Mouse (Mus musculus): Measurements from ENCODE around the gene Pdcd2. TPM values are rescaled to one million over a fixed set of nuclear protein-coding genes. Genes with fewer than 3 reads are reported as not detected.
"Not testable (repeated sequence)": the region's sequence is repeated elsewhere in the genome, so short reads cannot be mapped to it uniquely, and the experiment has no call there.

The Pdcd2 gene
- 10 to 100 TPM; 13.1 to 14.4 TPM for total RNA-seq (2021)
- long read RNA-seq, experiment 1, transcript Pdcd2-201 (6 exons, 1,120 nt), result major isoform, 5 of 8 reads
- long read RNA-seq, experiment 1, partial matches to known transcripts, result 1 of 8 reads
- long read RNA-seq, experiment 1, other reads (novel, unspliced or antisense), result 2 of 8 reads
- long read RNA-seq, experiment 2, transcript Pdcd2-201 (6 exons, 1,120 nt), result major isoform, 7 of 12 reads
- long read RNA-seq, experiment 2, partial matches to known transcripts, result 1 of 12 reads
- long read RNA-seq, experiment 2, other reads (novel, unspliced or antisense), result 4 of 12 reads

- peak; percentile 86 to 91 for DNase-seq (ENCODE audit: low spot score in 2 of 2)
- intact Hi-C loops (cut with DNase I), result loop anchor here (5.0 kb wide), 1 partner anchor 200 kb away; no protein-coding TSS in a partner anchor
Observed at GRCm38 (mm10) chr17:15526986-15527810, at the start of gene Pdcd2. Pdcd2 (minus strand) TSS chr17:15527301.

- no peak for DNase-seq (ENCODE audit: low spot score in 2 of 2)
- intact Hi-C loops (cut with DNase I), result no loop called here
Observed at GRCm38 (mm10) chr17:15575056-15575455, 48.0 kb upstream of the Pdcd2 start.

- intact Hi-C loops (cut with DNase I), result no loop called here
- no peak for DNase-seq (ENCODE audit: low spot score in 2 of 2)
Observed at GRCm38 (mm10) chr17:15566908-15567307, 39.8 kb upstream of the Pdcd2 start.

GRCm38 (mm10) chr17:15564928-15565300 lies 37.8 kb upstream of the Pdcd2 start:
- intact Hi-C loops (cut with DNase I), result no loop called here
- DNase-seq (ENCODE audit: low spot score in 2 of 2), result peak in 1 of 2 experiments; percentile 15

GRCm38 (mm10) chr17:15564014-15564927 lies 37.2 kb upstream of the Pdcd2 start, which contains the start of gene Prdm9:
Prdm9 (minus strand) TSS chr17:15564354.
- DNase-seq (ENCODE audit: low spot score in 2 of 2), result peak; percentile 99 to 100
- intact Hi-C loops (cut with DNase I), result no loop called here

GRCm38 (mm10) chr17:15559946-15560345 lies 32.8 kb upstream of the Pdcd2 start:
- intact Hi-C loops (cut with DNase I), result no loop called here

GRCm38 (mm10) chr17:15549713-15550112 lies 22.6 kb upstream of the Pdcd2 start:
- DNase-seq (ENCODE audit: low spot score in 2 of 2), result no peak
- intact Hi-C loops (cut with DNase I), result no loop called here

More at GRCm38 (mm10) chr17:15559946-15560345, 32.8 kb upstream of the Pdcd2 start:
- no peak for DNase-seq (ENCODE audit: low spot score in 2 of 2)

GRCm38 (mm10) chr17:15546440-15546839 lies 19.3 kb upstream of the Pdcd2 start:
- intact Hi-C loops (cut with DNase I), result no loop called here
- no peak for DNase-seq (ENCODE audit: low spot score in 2 of 2)

- DNase-seq (ENCODE audit: low spot score in 2 of 2); intact Hi-C loops (cut with DNase I): not testable (repeated sequence)
Observed at GRCm38 (mm10) chr17:15543868-15544267, 16.8 kb upstream of the Pdcd2 start.

GRCm38 (mm10) chr17:15540309-15540708 lies 13.2 kb upstream of the Pdcd2 start:
- intact Hi-C loops (cut with DNase I), result no loop called here
- no peak for DNase-seq (ENCODE audit: low spot score in 2 of 2)

GRCm38 (mm10) chr17:15536457-15536904 lies 9.4 kb upstream of the Pdcd2 start:
- intact Hi-C loops (cut with DNase I), result no loop called here
- no peak for DNase-seq (ENCODE audit: low spot score in 2 of 2)

GRCm38 (mm10) chr17:15535943-15536342 lies 8.8 kb upstream of the Pdcd2 start:
- no peak for DNase-seq (ENCODE audit: low spot score in 2 of 2)
- intact Hi-C loops (cut with DNase I), result no loop called here

- DNase-seq (ENCODE audit: low spot score in 2 of 2), result peak; percentile 68 to 82
- intact Hi-C loops (cut with DNase I), result no loop called here
Observed at GRCm38 (mm10) chr17:15535162-15535800, 8.2 kb upstream of the Pdcd2 start.

GRCm38 (mm10) chr17:15530141-15530540 lies 3.0 kb upstream of the Pdcd2 start:
- peak; percentile 62 to 72 for DNase-seq (ENCODE audit: low spot score in 2 of 2)
- intact Hi-C loops (cut with DNase I), result no loop called here

- DNase-seq (ENCODE audit: low spot score in 2 of 2), result no peak
- intact Hi-C loops (cut with DNase I), result loop anchor here (5.0 kb wide), 1 partner anchor 198 kb away; no protein-coding TSS in a partner anchor
Observed at GRCm38 (mm10) chr17:15528887-15529286, 1.8 kb upstream of the Pdcd2 start.

GRCm38 (mm10) chr17:15527811-15528136 lies 673 bp upstream of the Pdcd2 start:
- intact Hi-C loops (cut with DNase I), result loop anchor here (5.0 kb wide), 1 partner anchor 200 kb away; no protein-coding TSS in a partner anchor
- no peak for DNase-seq (ENCODE audit: low spot score in 2 of 2)

- intact Hi-C loops (cut with DNase I), result loop anchor here (5.0 kb wide), 1 partner anchor 201 kb away; no protein-coding TSS in a partner anchor
- DNase-seq (ENCODE audit: low spot score in 2 of 2), result no peak
Observed at GRCm38 (mm10) chr17:15526304-15526703, 797 bp downstream of the Pdcd2 start.

GRCm38 (mm10) chr17:15518766-15519165 lies 8.3 kb downstream of the Pdcd2 start:
- DNase-seq (ENCODE audit: low spot score in 2 of 2), result no peak
- intact Hi-C loops (cut with DNase I), result loop anchor here (10.0 kb wide), 1 partner anchor 246 kb away; no protein-coding TSS in a partner anchor

- intact Hi-C loops (cut with DNase I), result loop anchor here (10.0 kb wide), 1 partner anchor 247 kb away; no protein-coding TSS in a partner anchor
- DNase-seq (ENCODE audit: low spot score in 2 of 2), result no peak
Observed at GRCm38 (mm10) chr17:15518186-15518585, 8.9 kb downstream of the Pdcd2 start.
